Comparison of ENCODE assay signal across 10 mouse cellular contexts in the genomic region with DNA sequence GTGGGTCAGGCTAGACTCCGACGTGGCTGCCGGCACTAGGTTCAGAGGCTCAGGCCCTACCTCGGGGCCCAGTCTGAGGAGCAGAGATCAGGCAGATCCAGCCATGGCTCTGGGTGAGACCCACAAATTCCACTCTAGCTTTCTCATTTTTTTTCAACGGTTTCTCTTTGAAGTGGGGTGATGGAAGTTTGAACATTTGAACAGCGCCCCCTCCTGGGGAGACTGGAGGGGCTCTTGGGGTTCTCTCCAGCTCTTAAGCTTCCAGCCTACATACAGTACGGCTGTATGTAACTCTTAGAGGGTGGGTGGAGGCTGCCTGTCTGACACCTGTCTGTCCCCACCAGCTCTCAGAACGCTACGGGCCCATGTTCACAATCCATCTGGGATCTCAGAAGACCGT. TPM values are rescaled to one million over a fixed set of nuclear protein-coding genes. Genes with fewer than 3 reads are reported as not detected.
DNase-seq lines count a peak whose midpoint lies in the region; ATAC-seq and TF ChIP-seq lines count a peak whose summit lies in the region.
"Had no signal": no experiment of that assay in that cellular context is flagged by ENCODE, and none has a peak within 500 bp of the region (broad histone marks: within the 10 kb centered on the region; RNA-seq: fewer than 3 reads in every experiment).

No protein-coding gene starts in this region.

- 58% methylated on average over 10 of the region's 10 CpGs for WGBS in kidney, postnatal 0 days
- WGBS in kidney, embryonic 15.5 days, result 60% methylated on average over 10 of the region's 10 CpGs
- WGBS in embryonic facial prominence, embryonic 13.5 days, result 58% methylated on average over 10 of the region's 10 CpGs

- H3K27ac ChIP-seq in kidney, postnatal 0 days, result no peak overlapping the region
- H3K27ac ChIP-seq in kidney, embryonic 15.5 days, result no peak overlapping the region
- peak overlapping the region; percentile 66 for H3K27ac ChIP-seq in embryonic facial prominence, embryonic 13.5 days

- H3K9me3 ChIP-seq in kidney, postnatal 0 days (replicated peaks; ENCODE audit: low read length), result no peaks in the 10 kb centered on the region
- no peaks in the 10 kb centered on the region for H3K9me3 ChIP-seq in kidney, embryonic 15.5 days (replicated peaks)
- no peaks in the 10 kb centered on the region for H3K9me3 ChIP-seq in embryonic facial prominence, embryonic 13.5 days

- peak; percentile 57 for TF ChIP-seq CTCF in kidney, postnatal 0 days (IDR thresholded peaks at IDR 0.05; ENCODE audit: low read depth)

- no peaks in the 10 kb centered on the region for H3K4me1 ChIP-seq in kidney, postnatal 0 days (replicated peaks; ENCODE audit: insufficient read depth, low read length)
- peaks cover 20% of the 10 kb centered on the region for H3K4me1 ChIP-seq in kidney, embryonic 15.5 days
- peaks cover 40% of the 10 kb centered on the region for H3K4me1 ChIP-seq in embryonic facial prominence, embryonic 13.5 days

- peak; percentile 46 for DNase-seq in kidney, postnatal 0 days (ENCODE audit: low spot score)
- peak; percentile 64 for DNase-seq in ES-CJ7 (ENCODE audit: low read depth, low spot score)
- DNase-seq in retina, embryonic 14.5 days (ENCODE audit: low spot score), result peak; percentile 69
- no peak for DNase-seq in cerebellum, adult 18-20 months
- no peak for DNase-seq in gastrocnemius, postnatal 4 days (ENCODE audit: low spot score in 2 of 2)
- DNase-seq: cerebellum, postnatal 25 days had no signal

- H3K9ac ChIP-seq in kidney, postnatal 0 days (ENCODE audit: low read depth, low read length), result no peak overlapping the region
- H3K9ac ChIP-seq in kidney, embryonic 15.5 days, result no peak overlapping the region
- peak overlapping the region; percentile 7; the same call in 1 of the 2 replicates for H3K9ac ChIP-seq in embryonic facial prominence, embryonic 13.5 days

- H3K36me3 ChIP-seq in kidney, postnatal 0 days (ENCODE audit: insufficient read depth, low read length), result no peaks in the 10 kb centered on the region
- no peaks in the 10 kb centered on the region for H3K36me3 ChIP-seq in kidney, embryonic 15.5 days
- H3K36me3 ChIP-seq in embryonic facial prominence, embryonic 13.5 days, result peaks cover 4% of the 10 kb centered on the region; the same call in 1 of the 2 replicates

- no peak overlapping the region for H3K4me3 ChIP-seq in kidney, postnatal 0 days (replicated peaks; ENCODE audit: low read depth, low read length)
- no peak overlapping the region for H3K4me3 ChIP-seq in kidney, embryonic 15.5 days (replicated peaks)
- H3K4me3 ChIP-seq in embryonic facial prominence, embryonic 13.5 days, result peak overlapping the region; percentile 29

- no peak for ATAC-seq in kidney, postnatal 0 days (replicated peaks; ENCODE audit: low FRiP score, low read depth)
- no peak for ATAC-seq in kidney, embryonic 15.5 days (replicated peaks; ENCODE audit: low FRiP score)
- no peak for ATAC-seq in embryonic facial prominence, embryonic 13.5 days (ENCODE audit: insufficient number of reproducible peaks, insufficient read depth, low FRiP score, low TSS enrichment, low read depth)
- no peak for ATAC-seq in erythroid progenitor cell, adult 5-6 weeks (replicated peaks; ENCODE audit: low FRiP score, poor library complexity, severe bottlenecking)

- no peaks in the 10 kb centered on the region for H3K27me3 ChIP-seq in kidney, postnatal 0 days (ENCODE audit: insufficient read depth, low read length)
- peaks cover 15% of the 10 kb centered on the region for H3K27me3 ChIP-seq in kidney, embryonic 15.5 days
- H3K27me3 ChIP-seq in embryonic facial prominence, embryonic 13.5 days, result no peaks in the 10 kb centered on the region

- H3K4me2 ChIP-seq in kidney, postnatal 0 days (ENCODE audit: low read length), result no peak overlapping the region
- H3K4me2 ChIP-seq in kidney, embryonic 15.5 days, result no peak overlapping the region
- H3K4me2 ChIP-seq in embryonic facial prominence, embryonic 13.5 days, result peak overlapping the region; percentile 45

RNA-seq across cellular contexts. Expression of a gene that starts 1.1 kb away (rescaled TPM):
- polyA plus RNA-seq in kidney, postnatal 0 days (2015; fragmentation: Nextera tagmentation; extraction: Ambion mirVana), result not detected in 2 replicates
- polyA plus RNA-seq in kidney, embryonic 15.5 days (2015; fragmentation: Nextera tagmentation; extraction: Ambion mirVana), result 0.16 and 0.60 TPM in 2 replicates
- polyA plus RNA-seq in embryonic facial prominence, embryonic 13.5 days (2015; fragmentation: Nextera tagmentation; extraction: Ambion mirVana), result 12.8 and 17.0 TPM in 2 replicates
- total RNA-seq in erythroid progenitor cell, adult 5-6 weeks (2015; ENCODE audit: low replicate concordance), result not detected in 2 replicates
- total RNA-seq in erythroid progenitor cell, adult 5-6 weeks (2017; ENCODE audit: low replicate concordance), result not detected in 2 replicates
- total RNA-seq in gastrocnemius, postnatal 4 days (2021), result not detected
- polyA plus RNA-seq: neural tube, embryonic 14.5 days had no signal

RNA-seq across cellular contexts. Expression of a gene that starts 2.3 kb away (rescaled TPM):
- 116 TPM in 2 replicates for polyA plus RNA-seq in kidney, postnatal 0 days (2015; fragmentation: Nextera tagmentation; extraction: Ambion mirVana)
- polyA plus RNA-seq in kidney, embryonic 15.5 days (2015; fragmentation: Nextera tagmentation; extraction: Ambion mirVana), result 96.2 and 102 TPM in 2 replicates
- polyA plus RNA-seq in embryonic facial prominence, embryonic 13.5 days (2015; fragmentation: Nextera tagmentation; extraction: Ambion mirVana), result 88.4 and 108 TPM in 2 replicates
- 8.8 and 11.9 TPM in 2 replicates for total RNA-seq in erythroid progenitor cell, adult 5-6 weeks (2015; ENCODE audit: low replicate concordance)
- 5.3 and 29.0 TPM in 2 replicates for total RNA-seq in erythroid progenitor cell, adult 5-6 weeks (2017; ENCODE audit: low replicate concordance)
- total RNA-seq in gastrocnemius, postnatal 4 days (2021), result 10 to 100 TPM; 58.0 to 61.4 TPM

RNA-seq across cellular contexts. Expression of a gene that starts 24.0 kb away (rescaled TPM):
- 7.6 and 7.8 TPM in 2 replicates for polyA plus RNA-seq in kidney, postnatal 0 days (2015; fragmentation: Nextera tagmentation; extraction: Ambion mirVana)
- polyA plus RNA-seq in kidney, embryonic 15.5 days (2015; fragmentation: Nextera tagmentation; extraction: Ambion mirVana), result 4.1 and 5.4 TPM in 2 replicates
- 1.7 and 2.5 TPM in 2 replicates for polyA plus RNA-seq in embryonic facial prominence, embryonic 13.5 days (2015; fragmentation: Nextera tagmentation; extraction: Ambion mirVana)
- 34.0 and 38.9 TPM in 2 replicates for total RNA-seq in erythroid progenitor cell, adult 5-6 weeks (2015; ENCODE audit: low replicate concordance)
- 37.8 and 43.8 TPM in 2 replicates for total RNA-seq in erythroid progenitor cell, adult 5-6 weeks (2017; ENCODE audit: low replicate concordance)
- 10 to 100 TPM in 1 of 2 experiments, 1 to 10 TPM in 1; 8.8 to 10.2 TPM for total RNA-seq in gastrocnemius, postnatal 4 days (2021)

RNA-seq across cellular contexts. Expression of a gene that starts 28.1 kb away (rescaled TPM):
- polyA plus RNA-seq in kidney, postnatal 0 days (2015; fragmentation: Nextera tagmentation; extraction: Ambion mirVana), result 6.5 and 6.9 TPM in 2 replicates
- polyA plus RNA-seq in kidney, embryonic 15.5 days (2015; fragmentation: Nextera tagmentation; extraction: Ambion mirVana), result 2.1 and 2.2 TPM in 2 replicates
- polyA plus RNA-seq in embryonic facial prominence, embryonic 13.5 days (2015; fragmentation: Nextera tagmentation; extraction: Ambion mirVana), result 0.61 and 0.63 TPM in 2 replicates
- 4.2 and 5.8 TPM in 2 replicates for total RNA-seq in erythroid progenitor cell, adult 5-6 weeks (2015; ENCODE audit: low replicate concordance)
- total RNA-seq in erythroid progenitor cell, adult 5-6 weeks (2017; ENCODE audit: low replicate concordance), result 3.9 and 9.5 TPM in 2 replicates
- total RNA-seq in gastrocnemius, postnatal 4 days (2021), result 1 to 10 TPM; 5.4 to 6.9 TPM

RNA-seq across cellular contexts. Expression of a gene that starts 51.6 kb away (rescaled TPM):
- 1.2 and 1.5 TPM in 2 replicates for polyA plus RNA-seq in kidney, postnatal 0 days (2015; fragmentation: Nextera tagmentation; extraction: Ambion mirVana)
- 0.60 and 1.2 TPM in 2 replicates for polyA plus RNA-seq in kidney, embryonic 15.5 days (2015; fragmentation: Nextera tagmentation; extraction: Ambion mirVana)
- polyA plus RNA-seq in embryonic facial prominence, embryonic 13.5 days (2015; fragmentation: Nextera tagmentation; extraction: Ambion mirVana), result 3.1 and 3.5 TPM in 2 replicates
- 2.9 TPM in 1 of 2 replicates, not detected in the other for total RNA-seq in erythroid progenitor cell, adult 5-6 weeks (2015; ENCODE audit: low replicate concordance)
- total RNA-seq in erythroid progenitor cell, adult 5-6 weeks (2017; ENCODE audit: low replicate concordance), result 0.26 TPM in 1 of 2 replicates, not detected in the other
- total RNA-seq in gastrocnemius, postnatal 4 days (2021), result under 1 TPM; 0.80 to 0.88 TPM

Comparison
In these comparisons a context has a peak if more than half of its experiments do, and no peak if none do; other contexts are left out.
1. DNase-seq: peak in kidney, postnatal 0 days (single experiment), ES-CJ7 (single experiment) and retina, embryonic 14.5 days (single experiment); none in cerebellum, adult 18-20 months (0 of 2) and gastrocnemius, postnatal 4 days (0 of 2).